Mouse (Mus musculus): ENCODE results near the gene Acsf3. TPM values are rescaled to one million over a fixed set of nuclear protein-coding genes. Genes with fewer than 3 reads are reported as not detected.

The Acsf3 gene
- total RNA-seq, 2 experiments from 2014 or later: 3.9 to 5.0 TPM

GRCm38 (mm10) chr8:122761109-122761508 is 14.2 kb upstream of the Acsf3 start:
- ATAC-seq (ENCODE audit: poor library complexity, severe bottlenecking): no peak

- ATAC-seq (ENCODE audit: poor library complexity, severe bottlenecking): peak; percentile 53
These were observed 12.5 kb upstream of the Acsf3 start for GRCm38 (mm10) chr8:122762731-122763266.

- ATAC-seq (ENCODE audit: poor library complexity, severe bottlenecking): peak; percentile 73
These were observed 12.0 kb upstream of the Acsf3 start for GRCm38 (mm10) chr8:122763267-122763738.

GRCm38 (mm10) chr8:122764790-122765474 is 10.4 kb upstream of the Acsf3 start:
- peak; percentile 17; the same call in 1 of the 2 replicates for ATAC-seq (ENCODE audit: poor library complexity, severe bottlenecking)

- no peak for ATAC-seq (ENCODE audit: poor library complexity, severe bottlenecking)
These were observed 9.1 kb upstream of the Acsf3 start for GRCm38 (mm10) chr8:122766189-122766588.

DNA sequence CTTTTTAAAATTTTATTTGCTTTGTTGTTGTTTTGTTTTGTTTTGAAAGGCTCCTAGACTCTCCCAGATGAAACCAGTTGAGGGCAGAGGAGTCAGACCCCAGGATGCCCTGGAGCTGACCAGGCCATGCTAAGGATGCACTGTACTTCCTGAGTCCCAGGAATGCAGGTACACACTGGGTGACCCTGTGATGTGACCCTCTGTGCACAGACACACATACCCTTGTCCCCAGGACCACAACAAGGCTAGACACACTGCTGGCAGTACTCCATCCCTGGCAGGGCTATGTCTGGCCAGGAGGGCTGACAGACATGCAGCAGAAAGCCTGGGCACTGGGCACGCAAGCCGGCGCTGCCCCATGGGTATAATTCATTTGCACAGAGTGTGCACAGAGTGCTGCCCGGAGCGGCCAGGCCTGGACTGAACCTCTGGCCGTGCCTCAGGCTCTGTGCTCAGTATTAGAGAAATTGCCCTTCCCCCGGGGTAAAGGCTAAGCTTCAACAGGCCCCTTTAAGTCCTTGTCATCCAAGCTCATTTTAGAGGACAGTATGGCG is 8.6 kb upstream of the Acsf3 start:
- no peak for ATAC-seq (ENCODE audit: poor library complexity, severe bottlenecking)

DNA sequence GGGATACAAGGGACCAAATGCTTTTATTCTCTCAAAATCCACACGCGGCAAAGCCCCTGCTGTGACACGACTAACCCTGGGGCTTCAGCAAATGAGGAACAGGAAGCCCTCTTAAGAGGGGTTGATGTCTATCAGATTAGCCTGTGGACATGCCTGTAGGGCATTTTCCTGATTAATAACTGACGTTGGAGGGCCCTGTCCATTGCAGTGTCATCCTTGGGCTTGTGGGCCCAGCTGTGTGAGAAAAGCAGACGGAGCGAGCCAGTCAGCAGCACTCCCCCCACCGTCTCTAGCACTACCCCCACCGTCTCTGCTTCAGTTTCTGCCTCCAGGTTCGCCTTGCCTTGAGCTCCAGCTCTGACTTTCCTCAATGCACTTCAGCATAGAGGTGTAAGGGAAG is 8.1 kb upstream of the Acsf3 start:
- 0 out of 2 replicates have a peak, but pooled peaks have one; percentile 16 for ATAC-seq (ENCODE audit: poor library complexity, severe bottlenecking)

GRCm38 (mm10) chr8:122769251-122770058 is 5.8 kb upstream of the Acsf3 start:
- ATAC-seq (ENCODE audit: poor library complexity, severe bottlenecking): no peak

- ATAC-seq (ENCODE audit: poor library complexity, severe bottlenecking): no peak
These were observed 2.7 kb upstream of the Acsf3 start for GRCm38 (mm10) chr8:122772431-122773060.

GRCm38 (mm10) chr8:122777701-122778100 is 2.4 kb downstream of the Acsf3 start:
- no peak for ATAC-seq (ENCODE audit: poor library complexity, severe bottlenecking)

- no peak for ATAC-seq (ENCODE audit: poor library complexity, severe bottlenecking)
These were observed 3.5 kb downstream of the Acsf3 start for GRCm38 (mm10) chr8:122778703-122779239.

DNA sequence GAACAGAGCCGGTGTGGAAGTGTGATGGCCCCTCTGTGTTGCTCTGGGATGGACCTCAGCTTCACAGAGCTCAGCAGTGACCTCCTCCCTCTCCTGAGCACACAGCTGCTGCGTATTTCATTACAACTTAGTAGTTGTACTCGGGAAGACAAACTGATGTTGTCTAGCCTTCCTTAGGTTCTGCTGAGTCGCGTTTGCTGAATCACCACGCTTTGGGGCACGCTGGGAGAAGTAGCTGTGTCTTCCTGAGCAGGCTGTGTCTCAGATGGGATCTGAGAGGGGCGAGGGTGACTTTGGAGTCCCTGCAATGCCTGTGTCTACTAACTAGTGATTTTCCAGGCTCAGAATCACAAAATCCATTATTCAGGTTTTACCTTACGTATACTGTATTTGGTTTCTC is 4.0 kb downstream of the Acsf3 start:
- no peak for ATAC-seq (ENCODE audit: poor library complexity, severe bottlenecking)

- ATAC-seq (ENCODE audit: poor library complexity, severe bottlenecking): no peak
These were observed 9.5 kb downstream of the Acsf3 start for GRCm38 (mm10) chr8:122784756-122785155.

DNA sequence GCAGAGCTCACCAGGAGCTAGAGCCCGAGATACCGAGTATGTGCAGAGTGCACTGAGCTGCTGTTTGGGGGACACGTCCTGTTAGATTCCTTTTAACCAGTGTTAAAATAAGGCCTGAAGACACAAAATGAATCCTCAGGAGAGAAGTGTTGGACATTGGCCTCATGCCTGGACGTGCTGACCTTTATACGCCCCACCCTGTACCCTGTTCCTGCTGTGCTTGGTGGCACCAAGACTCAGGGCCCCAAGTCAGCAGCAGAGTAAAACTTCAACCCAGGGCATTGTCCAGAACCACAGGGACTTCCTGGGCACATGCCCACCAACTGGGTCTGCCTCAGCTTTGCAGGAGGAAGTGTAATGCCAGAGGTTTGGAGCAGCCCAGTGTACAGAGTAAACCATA is 14.5 kb downstream of the Acsf3 start:
- ATAC-seq (ENCODE audit: poor library complexity, severe bottlenecking): no peak

DNA sequence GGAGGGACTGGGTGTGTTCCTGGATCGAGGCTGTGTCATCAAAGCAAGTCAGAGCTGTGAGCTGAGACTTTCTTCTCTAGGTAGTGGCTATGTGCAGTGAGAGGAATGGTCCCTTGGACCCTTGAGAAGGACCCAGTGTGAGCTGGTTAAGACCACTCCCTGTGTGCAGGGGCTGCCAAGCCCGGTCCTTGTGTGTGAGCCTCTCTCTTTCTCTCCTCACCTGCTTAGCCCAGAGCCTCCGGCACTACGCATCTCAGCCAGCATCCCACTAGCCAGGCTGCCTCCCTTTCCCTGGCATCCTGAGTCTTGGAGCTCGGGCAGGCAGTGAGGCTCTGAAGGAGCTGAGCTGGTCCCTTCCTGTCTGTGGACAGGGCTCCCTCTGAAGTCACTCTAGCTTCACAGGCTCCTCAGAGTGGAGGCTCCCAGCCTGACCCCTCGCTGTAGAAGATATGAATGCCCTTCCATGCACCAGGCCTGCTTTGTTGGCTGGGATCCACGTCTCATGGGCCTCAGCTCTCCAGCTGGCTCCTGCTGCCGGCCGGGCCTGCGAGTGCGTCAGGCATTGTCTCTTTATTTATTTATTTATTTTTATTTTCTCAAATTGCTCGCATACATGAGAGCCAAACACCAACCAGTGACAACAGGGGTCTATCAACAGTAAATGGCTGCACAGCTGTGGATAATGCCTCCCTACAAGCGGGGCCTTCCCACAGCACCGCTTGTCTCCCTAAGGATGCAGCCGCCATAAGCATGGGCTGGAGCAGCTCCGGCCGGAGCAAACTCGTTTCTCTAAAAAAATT is 18.3 kb downstream of the Acsf3 start:
- ATAC-seq (ENCODE audit: poor library complexity, severe bottlenecking): no peak

DNA sequence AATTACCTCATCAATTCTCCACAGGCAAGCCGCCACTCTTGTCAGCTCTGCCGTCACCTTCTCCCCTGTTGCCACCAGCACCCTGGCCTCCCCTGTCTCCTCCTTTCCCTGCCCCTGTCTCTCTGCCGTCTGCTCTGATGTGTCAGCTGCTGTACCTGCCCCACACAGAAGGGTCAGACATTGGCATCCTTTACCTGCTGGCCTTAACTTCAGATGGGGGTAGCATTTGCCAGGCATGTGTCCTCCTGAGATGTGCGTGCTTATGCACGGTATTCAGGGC is 18.8 kb downstream of the Acsf3 start:
- ATAC-seq (ENCODE audit: poor library complexity, severe bottlenecking): no peak

DNA sequence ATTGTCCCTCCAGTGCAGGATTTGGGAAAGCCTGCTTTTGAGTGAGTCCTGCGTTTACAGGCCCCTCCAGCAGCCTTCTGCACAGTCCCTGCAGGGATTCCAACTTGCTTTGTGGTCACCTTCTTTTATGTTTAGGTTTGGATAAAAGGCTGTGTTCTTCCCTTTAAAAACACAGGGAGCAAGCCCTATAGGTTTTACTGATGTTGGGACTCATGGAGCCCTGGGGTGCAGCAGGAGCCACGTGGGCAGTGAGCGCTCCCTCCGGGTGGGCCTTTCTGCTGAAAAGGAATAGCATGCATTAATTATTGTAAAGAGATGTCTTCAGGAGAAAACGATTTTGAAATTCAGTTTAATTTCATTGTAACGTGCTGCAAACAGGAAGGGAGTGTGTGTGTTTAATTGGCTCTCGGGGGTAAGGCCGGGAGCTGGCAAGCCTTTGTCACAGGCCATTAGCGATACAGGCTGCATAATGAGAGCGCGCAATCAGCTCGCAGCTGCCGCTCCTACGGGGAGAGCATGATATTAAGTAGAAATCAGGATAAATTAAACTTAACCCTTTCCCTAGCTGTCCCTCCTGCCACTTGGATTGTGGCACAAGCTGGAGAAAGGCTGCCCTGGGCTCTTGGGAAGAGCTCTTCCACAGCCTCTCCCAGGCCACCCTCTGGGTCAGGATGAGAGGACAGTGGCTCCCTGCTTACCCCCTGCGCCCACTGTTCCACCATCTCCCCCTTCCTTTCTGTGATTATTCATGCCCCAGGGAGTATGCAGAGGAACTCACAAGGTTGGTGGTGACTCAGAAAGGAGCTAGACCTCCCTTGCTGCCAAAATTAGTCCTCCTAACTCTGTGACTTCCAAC is 28.8 kb downstream of the Acsf3 start:
- ATAC-seq (ENCODE audit: poor library complexity, severe bottlenecking): no peak

GRCm38 (mm10) chr8:122805349-122805748 is 30.1 kb downstream of the Acsf3 start:
- ATAC-seq (ENCODE audit: poor library complexity, severe bottlenecking): no peak

DNA sequence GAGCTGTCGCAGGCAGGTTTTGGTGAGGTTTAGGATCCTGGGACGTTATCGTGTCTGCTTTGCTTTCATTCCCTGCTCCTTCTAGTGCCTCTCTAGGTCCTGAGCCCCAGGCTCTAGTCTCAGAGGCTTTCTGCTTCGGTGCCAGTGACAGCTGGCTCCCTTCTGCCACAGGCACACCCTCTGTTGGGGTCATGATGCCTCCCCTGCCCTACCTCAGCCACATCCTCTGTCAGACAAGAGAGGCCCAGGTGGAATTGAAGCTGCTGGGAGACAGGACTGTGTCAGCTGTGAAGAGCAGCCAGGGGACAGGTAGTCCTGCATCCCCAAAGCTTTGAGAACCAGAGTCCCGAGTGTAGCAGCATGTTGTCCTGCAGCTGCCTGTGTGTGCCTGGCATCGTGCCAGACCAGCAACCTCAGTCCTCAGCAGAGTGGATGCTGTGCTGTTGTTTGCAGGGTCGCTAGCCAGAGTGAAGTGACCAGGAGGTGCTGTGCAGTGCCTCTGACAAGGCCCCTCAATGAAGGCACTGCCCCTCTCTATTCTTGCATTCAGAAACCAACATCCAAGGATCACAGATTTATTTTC is 31.8 kb downstream of the Acsf3 start:
- no peak for ATAC-seq (ENCODE audit: poor library complexity, severe bottlenecking)

Measured in megakaryocyte, adult 5-6 weeks (primary cell).